Mouse (Mus musculus): Measurements from ENCODE around the gene Snrpb. TPM values are rescaled to one million over a fixed set of nuclear protein-coding genes. Genes with fewer than 3 reads are reported as not detected.

Gene Snrpb
- 299 and 315 TPM in 2 replicates for polyA plus RNA-seq (2014; fragmentation: Nextera tagmentation; extraction: Ambion mirVana)

DNA sequence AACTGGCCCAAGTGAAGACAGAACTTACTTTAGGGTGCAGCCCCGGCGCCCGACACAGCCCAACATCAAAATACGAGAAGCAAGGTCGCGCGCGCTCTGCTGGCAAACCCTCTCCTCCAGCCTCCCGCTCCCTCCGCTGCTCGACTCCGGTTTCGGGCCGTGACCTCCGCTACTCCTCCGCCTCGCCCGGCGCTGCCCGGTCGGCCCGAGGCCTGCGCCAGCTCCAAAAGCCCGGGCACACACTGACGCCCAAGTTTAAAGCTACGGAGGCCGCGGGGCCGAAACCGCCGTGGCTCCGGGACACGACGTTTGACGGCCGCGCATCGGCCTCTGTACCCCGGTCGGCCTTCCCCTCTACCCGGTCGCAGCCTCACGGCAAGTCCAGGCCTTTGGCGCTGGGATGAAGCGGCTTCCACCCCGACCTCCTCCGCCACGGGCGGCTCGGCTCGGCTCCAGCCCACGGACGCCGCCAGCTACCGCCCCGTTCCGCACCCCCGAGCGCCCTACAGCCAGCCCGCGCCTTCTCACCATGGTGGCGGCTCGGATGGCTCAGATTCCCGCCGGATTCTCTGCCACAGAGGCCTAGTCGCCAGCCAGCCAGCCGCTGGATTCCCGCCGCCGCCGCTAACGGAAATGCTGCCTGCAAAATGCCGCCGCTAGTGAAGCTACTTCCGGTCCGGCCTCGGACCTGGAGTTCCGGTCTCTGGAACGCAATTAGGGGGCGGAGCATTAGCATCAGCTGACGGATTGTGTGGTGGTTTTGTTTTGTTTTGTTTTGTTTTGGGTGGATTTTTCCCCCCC lies at the start of gene Snrpb:
TSS of gene Snrpb (minus strand) at position 698 of the 801 bp plus-strand sequence.
- peak within 1 kb of the TSS; percentile 92 for H3K27ac ChIP-seq (ENCODE audit: low read depth, low read length)
- H3K4me3 ChIP-seq (ENCODE audit: low read depth, low read length): peak within 1 kb of the TSS; percentile 80
- H3K9me3 ChIP-seq (ENCODE audit: control insufficient read depth, low read length): no peaks in the 10 kb centered on the region
- peak within 1 kb of the TSS; percentile 89 for H3K4me2 ChIP-seq (ENCODE audit: low read depth, low read length)
- ATAC-seq (ENCODE audit: low read depth): peak; percentile 96
- peaks cover 16% of the 10 kb centered on the region for H3K36me3 ChIP-seq (ENCODE audit: control insufficient read depth, insufficient read depth, low read length)
- under 1% methylated on average over 80 of the region's 81 CpGs for WGBS
- H3K27me3 ChIP-seq (ENCODE audit: control insufficient read depth, insufficient read depth, low read length): peaks cover 3% of the 10 kb centered on the region; the same call in 1 of the 2 replicates
- peaks cover 22% of the 10 kb centered on the region for H3K4me1 ChIP-seq (ENCODE audit: control insufficient read depth, insufficient read depth, low read length)
- peak within 1 kb of the TSS; percentile 98 for H3K9ac ChIP-seq (replicated peaks; ENCODE audit: low read depth, low read length)

GRCm38 (mm10) chr2:130211581-130211980 lies 32.4 kb upstream of the Snrpb start:
- H3K9me3 ChIP-seq (ENCODE audit: control insufficient read depth, low read length): no peaks in the 10 kb centered on the region
- H3K4me2 ChIP-seq (ENCODE audit: low read depth, low read length): no peak overlapping the region
- no peak overlapping the region for H3K9ac ChIP-seq (replicated peaks; ENCODE audit: low read depth, low read length)
- H3K4me1 ChIP-seq (ENCODE audit: control insufficient read depth, insufficient read depth, low read length): no peaks in the 10 kb centered on the region
- WGBS: 77% methylated on average over 2 of the region's 2 CpGs
- no peak overlapping the region for H3K4me3 ChIP-seq (ENCODE audit: low read depth, low read length)
- no peak overlapping the region for H3K27ac ChIP-seq (ENCODE audit: low read depth, low read length)
- no peaks in the 10 kb centered on the region for H3K36me3 ChIP-seq (ENCODE audit: control insufficient read depth, insufficient read depth, low read length)
- no peaks in the 10 kb centered on the region for H3K27me3 ChIP-seq (ENCODE audit: control insufficient read depth, insufficient read depth, low read length)
- no peak for ATAC-seq (ENCODE audit: low read depth)

DNA sequence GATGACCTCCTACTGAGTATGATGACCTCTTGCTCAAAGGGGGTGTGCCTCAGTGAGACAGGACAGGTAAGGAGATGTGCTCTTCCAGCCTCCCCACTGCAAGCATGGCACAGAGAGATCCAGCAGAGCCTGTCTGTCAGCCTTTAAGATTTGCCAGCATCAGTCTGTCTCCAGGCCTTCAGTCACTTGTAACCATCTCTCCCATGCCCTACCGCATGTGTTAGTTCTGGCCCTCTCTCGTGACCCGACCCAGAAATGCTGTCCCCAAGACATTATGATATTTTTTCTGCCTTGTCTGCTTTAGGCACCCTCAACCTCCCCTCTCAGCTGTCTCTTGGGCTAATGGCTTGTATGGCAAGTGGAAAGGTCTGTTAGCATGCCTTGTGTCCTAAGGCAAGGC lies 30.4 kb upstream of the Snrpb start:
- Histone ChIP-seq H3K27me3 (ENCODE audit: control insufficient read depth, insufficient read depth, low read length) (no peaks in the 10 kb centered on the region), H3K9ac (replicated peaks; ENCODE audit: low read depth, low read length) (no peak overlapping the region), H3K4me1 (ENCODE audit: control insufficient read depth, insufficient read depth, low read length) (no peaks in the 10 kb centered on the region), H3K9me3 (ENCODE audit: control insufficient read depth, low read length) (no peaks in the 10 kb centered on the region), H3K27ac (ENCODE audit: low read depth, low read length) (no peak overlapping the region), H3K36me3 (ENCODE audit: control insufficient read depth, insufficient read depth, low read length) (no peaks in the 10 kb centered on the region), H3K4me2 (ENCODE audit: low read depth, low read length) (no peak overlapping the region), H3K4me3 (ENCODE audit: low read depth, low read length) (no peak overlapping the region)
- WGBS: 100% methylated on average over 3 of the region's 3 CpGs
- no peak for ATAC-seq (ENCODE audit: low read depth)

DNA sequence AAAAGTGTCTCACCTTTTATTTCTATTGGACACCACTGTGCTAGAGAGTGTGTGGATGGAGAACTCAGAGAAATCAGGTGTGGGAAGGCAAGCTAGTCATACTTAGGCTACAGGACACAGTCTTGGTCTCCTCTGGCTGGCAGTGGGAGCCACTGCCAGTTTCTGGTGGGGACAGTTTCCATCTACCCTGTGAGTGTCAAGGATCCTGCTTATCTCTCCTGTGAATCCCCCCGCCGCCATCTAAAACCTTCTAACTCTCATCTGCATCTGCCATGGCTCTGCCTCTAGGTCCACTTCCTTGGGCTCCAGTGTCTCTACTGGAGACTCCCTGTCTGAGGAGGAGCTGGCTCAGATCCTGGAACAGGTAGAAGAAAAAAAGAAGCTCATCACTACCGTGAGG lies 28.8 kb upstream of the Snrpb start:
- Histone ChIP-seq H3K9ac (replicated peaks; ENCODE audit: low read depth, low read length) (no peak overlapping the region), H3K4me1 (ENCODE audit: control insufficient read depth, insufficient read depth, low read length) (no peaks in the 10 kb centered on the region), H3K4me3 (ENCODE audit: low read depth, low read length) (no peak overlapping the region), H3K27me3 (ENCODE audit: control insufficient read depth, insufficient read depth, low read length) (no peaks in the 10 kb centered on the region), H3K36me3 (ENCODE audit: control insufficient read depth, insufficient read depth, low read length) (no peaks in the 10 kb centered on the region), H3K27ac (ENCODE audit: low read depth, low read length) (no peak overlapping the region), H3K4me2 (ENCODE audit: low read depth, low read length) (no peak overlapping the region), H3K9me3 (ENCODE audit: control insufficient read depth, low read length) (no peaks in the 10 kb centered on the region)
- 90% methylated on average over 3 of the region's 3 CpGs for WGBS
- ATAC-seq (ENCODE audit: low read depth): no peak

DNA sequence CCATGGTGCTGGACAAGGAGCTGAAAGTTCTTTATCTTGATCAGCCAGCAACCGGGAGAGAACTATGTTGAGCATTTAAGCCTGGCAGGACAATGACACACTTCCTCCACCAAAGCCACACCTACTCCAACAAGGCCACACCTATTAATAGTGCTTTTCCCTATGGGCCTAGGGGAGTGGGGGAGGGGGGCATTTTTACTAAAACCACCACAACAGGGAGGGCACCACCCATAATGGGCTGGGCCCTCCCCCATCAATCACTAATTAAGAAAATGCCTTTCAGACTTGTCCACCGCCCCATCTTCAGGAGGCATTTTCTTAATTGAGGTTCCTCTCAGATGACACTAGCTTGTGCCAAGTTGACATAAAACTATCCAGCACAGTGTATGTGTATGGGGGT lies 28.2 kb upstream of the Snrpb start:
- H3K9ac ChIP-seq (replicated peaks; ENCODE audit: low read depth, low read length): no peak overlapping the region
- no peaks in the 10 kb centered on the region for H3K4me1 ChIP-seq (ENCODE audit: control insufficient read depth, insufficient read depth, low read length)
- no peaks in the 10 kb centered on the region for H3K9me3 ChIP-seq (ENCODE audit: control insufficient read depth, low read length)
- H3K27me3 ChIP-seq (ENCODE audit: control insufficient read depth, insufficient read depth, low read length): no peaks in the 10 kb centered on the region
- no peak overlapping the region for H3K27ac ChIP-seq (ENCODE audit: low read depth, low read length)
- no peak overlapping the region for H3K4me2 ChIP-seq (ENCODE audit: low read depth, low read length)
- H3K36me3 ChIP-seq (ENCODE audit: control insufficient read depth, insufficient read depth, low read length): no peaks in the 10 kb centered on the region
- 78% methylated on average over 2 of the region's 2 CpGs for WGBS
- H3K4me3 ChIP-seq (ENCODE audit: low read depth, low read length): no peak overlapping the region
- no peak for ATAC-seq (ENCODE audit: low read depth)

DNA sequence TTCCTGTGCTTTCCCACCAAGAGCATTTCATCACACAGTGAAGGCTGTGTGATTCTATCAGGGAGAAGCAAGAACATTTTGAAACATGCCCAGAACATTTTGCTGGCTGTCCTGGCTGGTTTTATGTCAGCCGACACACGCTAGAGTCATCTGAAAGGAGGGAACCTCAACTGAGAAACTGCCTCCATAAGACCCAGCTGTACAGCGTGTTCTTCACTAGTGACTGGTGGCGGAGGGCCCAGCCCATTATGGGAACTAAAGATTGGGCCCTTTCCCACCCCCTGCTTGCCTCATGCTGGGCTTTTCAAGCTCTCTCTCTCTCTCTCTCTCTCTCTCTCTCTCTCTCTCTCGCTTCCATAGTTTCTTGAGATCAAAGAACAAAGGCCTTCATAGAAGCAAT lies 21.8 kb upstream of the Snrpb start:
- WGBS: 63% methylated on average over 5 of the region's 5 CpGs
- Histone ChIP-seq H3K9me3 (ENCODE audit: control insufficient read depth, low read length) (no peaks in the 10 kb centered on the region), H3K4me3 (ENCODE audit: low read depth, low read length) (no peak overlapping the region), H3K36me3 (ENCODE audit: control insufficient read depth, insufficient read depth, low read length) (no peaks in the 10 kb centered on the region), H3K27ac (ENCODE audit: low read depth, low read length) (no peak overlapping the region), H3K9ac (replicated peaks; ENCODE audit: low read depth, low read length) (no peak overlapping the region), H3K4me2 (ENCODE audit: low read depth, low read length) (no peak overlapping the region), H3K4me1 (ENCODE audit: control insufficient read depth, insufficient read depth, low read length) (no peaks in the 10 kb centered on the region), H3K27me3 (ENCODE audit: control insufficient read depth, insufficient read depth, low read length) (no peaks in the 10 kb centered on the region)
- ATAC-seq (ENCODE audit: low read depth): no peak

DNA sequence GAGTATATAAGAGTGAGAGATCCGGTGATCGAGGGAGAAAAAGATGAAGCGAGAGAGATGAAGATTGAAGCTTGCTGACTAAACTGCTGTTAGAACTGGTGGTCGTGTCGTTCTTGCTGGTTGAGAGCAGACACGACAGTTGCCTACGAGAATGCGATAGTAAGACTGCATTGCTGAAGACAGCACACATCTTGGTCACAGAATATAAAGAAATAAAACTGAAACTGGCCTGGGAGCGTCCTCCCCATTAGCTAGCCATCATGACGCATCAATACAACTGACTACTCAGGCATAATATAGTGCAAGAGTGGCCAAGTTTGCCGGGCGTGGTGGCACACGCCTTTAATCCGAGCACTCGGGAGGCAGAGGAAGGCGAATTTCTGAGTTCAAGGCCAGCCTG lies 15.7 kb upstream of the Snrpb start, which contains the start of gene Tmc2:
TSS of gene Tmc2 (plus strand) at position 301 of the 400 bp plus-strand sequence.
- Histone ChIP-seq H3K27me3 (ENCODE audit: control insufficient read depth, insufficient read depth, low read length) (no peaks in the 10 kb centered on the region), H3K9ac (replicated peaks; ENCODE audit: low read depth, low read length) (no peak within 1 kb of the TSS), H3K4me1 (ENCODE audit: control insufficient read depth, insufficient read depth, low read length) (no peaks in the 10 kb centered on the region), H3K4me2 (ENCODE audit: low read depth, low read length) (no peak within 1 kb of the TSS), H3K36me3 (ENCODE audit: control insufficient read depth, insufficient read depth, low read length) (no peaks in the 10 kb centered on the region), H3K27ac (ENCODE audit: low read depth, low read length) (no peak within 1 kb of the TSS), H3K4me3 (ENCODE audit: low read depth, low read length) (no peak within 1 kb of the TSS), H3K9me3 (ENCODE audit: control insufficient read depth, low read length) (no peaks in the 10 kb centered on the region)
- ATAC-seq (ENCODE audit: low read depth): no peak
- 94% methylated on average over 16 of the region's 16 CpGs for WGBS

DNA sequence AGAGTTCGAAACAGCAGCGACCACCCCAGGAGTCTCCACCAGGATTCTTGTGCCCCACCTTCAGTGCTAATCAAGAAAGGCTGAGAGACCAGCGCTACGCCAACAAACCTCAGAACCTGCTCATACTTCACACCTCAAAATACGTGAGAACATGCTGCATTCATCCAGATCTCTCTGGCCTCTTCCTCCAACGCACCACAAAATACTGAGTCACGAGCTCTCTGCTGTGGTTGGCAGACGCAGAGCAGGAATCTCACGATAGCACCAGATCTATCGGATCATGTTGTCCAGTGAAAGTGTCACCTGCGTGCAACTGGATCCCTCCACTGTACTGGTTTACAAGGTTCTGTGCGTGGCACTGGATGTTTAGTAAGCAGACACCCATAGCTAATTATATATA lies 9.2 kb upstream of the Snrpb start:
- no peaks in the 10 kb centered on the region for H3K4me1 ChIP-seq (ENCODE audit: control insufficient read depth, insufficient read depth, low read length)
- no peak overlapping the region for H3K27ac ChIP-seq (ENCODE audit: low read depth, low read length)
- no peak overlapping the region for H3K4me3 ChIP-seq (ENCODE audit: low read depth, low read length)
- no peak overlapping the region for H3K4me2 ChIP-seq (ENCODE audit: low read depth, low read length)
- no peak for ATAC-seq (ENCODE audit: low read depth)
- no peaks in the 10 kb centered on the region for H3K9me3 ChIP-seq (ENCODE audit: control insufficient read depth, low read length)
- no peaks in the 10 kb centered on the region for H3K27me3 ChIP-seq (ENCODE audit: control insufficient read depth, insufficient read depth, low read length)
- WGBS: 92% methylated on average over 12 of the region's 12 CpGs
- H3K9ac ChIP-seq (replicated peaks; ENCODE audit: low read depth, low read length): no peak overlapping the region
- H3K36me3 ChIP-seq (ENCODE audit: control insufficient read depth, insufficient read depth, low read length): no peaks in the 10 kb centered on the region

- Histone ChIP-seq H3K27me3 (ENCODE audit: control insufficient read depth, insufficient read depth, low read length) (peaks cover 3% of the 10 kb centered on the region; the same call in 1 of the 2 replicates), H3K9ac (replicated peaks; ENCODE audit: low read depth, low read length) (peak overlapping the region; percentile 52), H3K9me3 (ENCODE audit: control insufficient read depth, low read length) (no peaks in the 10 kb centered on the region), H3K36me3 (ENCODE audit: control insufficient read depth, insufficient read depth, low read length) (peaks cover 9% of the 10 kb centered on the region), H3K4me3 (ENCODE audit: low read depth, low read length) (peak overlapping the region; percentile 80), H3K27ac (ENCODE audit: low read depth, low read length) (peak overlapping the region; percentile 92), H3K4me2 (ENCODE audit: low read depth, low read length) (peak overlapping the region; percentile 89), H3K4me1 (ENCODE audit: control insufficient read depth, insufficient read depth, low read length) (peaks cover 22% of the 10 kb centered on the region)
- 2% methylated on average over 15 of the region's 15 CpGs for WGBS
- peak; percentile 87 for ATAC-seq (ENCODE audit: low read depth)
These were observed 360 bp upstream of the Snrpb start for GRCm38 (mm10) chr2:130179507-130180019.
